Mouse (Mus musculus) fat pad, adult 2 months (tissue): ENCODE measurements around the gene Ankle1.

Experiments used
- DNase-seq: peaks from one replicate; pipeline ENCODE4 v3.0.0-alpha.2; 2011; ENCODE audit warnings: low read depth, low spot score; ENCODE audit errors: extremely low read depth

Ankle1 gene

DNA sequence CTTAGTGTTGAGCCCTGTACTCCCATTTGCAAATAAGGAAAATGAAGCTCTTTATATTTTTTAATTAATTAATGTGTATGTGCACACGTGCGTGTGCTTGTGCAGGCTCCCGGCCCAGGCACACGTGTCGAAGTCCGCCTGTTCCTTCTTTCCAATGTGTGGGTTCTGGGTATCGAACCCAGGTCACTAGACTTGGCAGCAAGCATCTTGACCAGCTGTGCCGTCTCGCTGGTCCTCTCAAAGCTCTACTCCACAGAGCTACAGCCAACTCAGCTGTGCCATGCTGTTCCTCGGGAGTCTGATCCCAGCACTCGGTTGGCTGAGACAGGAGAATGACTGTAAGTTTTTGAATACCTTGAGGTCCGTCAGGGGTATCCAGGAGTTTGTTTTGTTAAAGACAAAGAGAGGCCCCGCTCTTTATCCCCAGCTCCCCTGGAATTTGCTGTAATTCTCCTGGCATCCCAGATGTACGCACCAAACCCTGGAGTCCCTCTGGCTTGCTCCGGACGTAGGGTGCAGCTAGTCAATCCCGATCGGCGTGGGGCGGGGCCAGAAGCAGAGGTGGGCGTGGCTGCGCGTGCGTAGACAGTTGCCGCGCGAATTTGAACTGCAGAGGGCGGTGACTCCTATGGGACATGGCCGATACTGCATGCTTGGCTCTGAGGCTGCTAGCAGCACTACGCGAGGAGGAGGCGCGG is at the start of gene Ankle1:
Gene Ankle1, plus strand, starts transcription at position 610 of the 698 bp plus-strand sequence.
- no peak for DNase-seq

DNA sequence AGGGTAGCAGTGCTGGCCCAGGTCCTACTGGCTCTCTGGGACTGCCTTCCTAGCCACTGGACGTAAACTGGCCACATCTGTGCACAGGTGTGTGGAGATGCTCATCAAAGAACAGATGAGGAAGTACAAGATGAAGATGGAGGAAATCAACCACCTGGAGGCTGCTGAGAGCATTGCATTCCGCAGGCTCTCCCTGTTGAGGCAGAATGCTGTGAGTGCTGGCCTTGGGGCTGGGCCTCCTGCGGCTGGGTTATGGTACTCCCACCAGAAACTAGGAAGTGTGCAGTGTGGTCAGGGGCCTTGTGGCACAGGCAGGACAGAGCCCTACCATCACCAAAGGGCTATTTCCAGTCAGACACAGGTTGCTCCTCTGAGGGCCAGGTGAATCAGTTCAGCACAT is 47.8 kb upstream of the Ankle1 start:
- no peak for DNase-seq

DNA sequence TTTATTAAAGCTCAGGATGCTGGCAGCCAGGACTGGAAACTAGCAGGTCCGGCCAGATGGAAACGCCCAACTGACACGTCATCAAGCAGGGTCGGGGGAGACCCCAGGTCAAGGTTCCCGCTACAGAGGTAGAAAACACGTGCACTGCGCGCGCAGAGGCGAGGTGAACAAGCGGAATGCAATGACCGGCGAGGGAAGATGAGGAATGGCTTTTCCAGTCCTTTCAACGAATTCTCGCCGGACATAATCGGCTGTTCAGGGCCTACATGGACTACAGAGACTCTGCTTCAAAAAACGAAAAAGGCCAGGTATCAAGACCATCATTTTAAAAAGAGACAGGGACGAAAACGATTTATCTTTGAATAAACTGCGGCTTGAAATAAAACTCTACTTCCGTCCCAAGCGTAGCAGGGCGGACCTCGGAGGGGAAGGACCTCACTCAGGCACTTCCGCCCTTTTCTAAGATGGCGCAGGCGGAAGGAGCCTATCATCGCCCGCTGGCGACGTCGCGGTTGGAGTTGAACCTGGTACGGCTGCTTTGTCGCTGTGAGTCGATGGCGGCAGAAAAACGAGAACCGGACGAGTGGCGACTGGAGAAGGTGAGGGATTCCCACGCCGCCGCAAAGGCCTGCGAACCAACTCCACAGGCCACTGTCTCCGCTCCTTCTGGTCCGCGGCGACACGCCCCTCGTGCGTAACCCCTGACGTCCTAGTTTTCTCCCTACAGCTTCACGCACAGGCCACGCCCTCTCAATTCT is 38.9 kb upstream of the Ankle1 start, which contains the start of gene Use1:
Gene Use1, plus strand, starts transcription at position 78 of the 758 bp plus-strand sequence.
- no peak for DNase-seq

DNA sequence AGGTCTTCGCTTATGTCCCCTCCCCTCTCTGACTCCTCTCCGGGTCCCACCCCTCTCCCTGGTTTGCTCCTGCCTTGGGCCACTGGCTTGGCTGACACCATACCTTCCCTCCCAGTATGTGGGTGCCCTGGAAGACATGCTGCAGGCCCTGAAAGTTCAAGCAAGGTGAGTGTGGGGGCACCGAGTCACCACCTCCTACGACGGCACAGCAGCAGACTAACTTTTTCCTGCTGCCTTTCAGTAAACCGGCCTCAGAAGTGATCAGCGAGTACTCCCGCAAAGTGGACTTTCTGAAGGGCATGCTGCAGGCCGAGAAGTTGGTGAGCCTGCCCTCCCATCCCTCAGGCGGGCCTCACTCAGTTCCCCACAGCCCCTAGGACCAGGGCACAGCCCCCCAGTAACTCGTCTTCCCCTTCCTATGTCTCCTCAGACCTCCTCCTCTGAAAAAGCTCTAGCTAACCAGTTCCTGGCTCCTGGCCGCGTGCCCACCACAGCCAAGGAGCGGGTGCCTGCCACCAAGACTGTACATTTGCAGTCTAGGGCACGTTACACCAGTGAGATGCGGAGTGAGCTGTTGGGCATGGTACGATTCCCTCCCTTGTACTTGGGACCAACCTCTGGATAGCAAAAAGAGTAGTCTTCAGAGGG is 38.2 kb upstream of the Ankle1 start:
- DNase-seq: no peak

- no peak for DNase-seq
Measured at GRCm38 (mm10) chr8:71368366-71368765, 37.4 kb upstream of the Ankle1 start.

GRCm38 (mm10) chr8:71369040-71369718 is 36.6 kb upstream of the Ankle1 start:
- DNase-seq: no peak

- DNase-seq: no peak
Measured at GRCm38 (mm10) chr8:71370711-71371235, 35.0 kb upstream of the Ankle1 start.

DNA sequence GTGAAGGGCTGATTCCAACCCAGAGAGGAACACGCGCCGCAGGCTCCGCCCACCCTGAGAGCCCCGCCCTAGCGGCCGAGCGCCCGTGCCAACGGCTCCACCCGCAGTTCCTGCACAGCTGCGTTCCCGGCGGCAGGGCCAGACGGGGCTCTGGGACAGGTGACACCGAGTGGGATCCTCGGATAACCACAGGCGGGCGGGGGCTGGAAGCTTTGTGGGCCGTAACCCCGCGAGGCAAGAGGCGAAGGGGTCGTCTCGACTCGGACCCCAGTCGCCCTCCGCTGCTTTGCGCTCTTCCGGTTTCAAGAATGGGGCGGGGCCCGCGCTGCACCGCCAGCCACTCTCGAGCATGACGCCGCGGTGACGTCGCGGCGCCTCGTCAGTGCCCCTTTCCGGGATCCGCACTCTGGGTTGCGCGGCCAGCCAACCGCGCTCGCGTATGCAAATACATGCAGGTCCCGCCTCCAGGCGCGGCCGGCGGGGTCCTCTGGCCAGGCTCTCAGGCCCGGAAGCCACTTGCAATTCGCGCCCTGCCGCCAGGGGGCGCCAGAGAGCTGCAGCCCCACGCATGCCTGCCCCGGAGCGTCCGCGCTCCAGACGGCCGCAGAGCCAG is 34.5 kb upstream of the Ankle1 start, which contains the start of gene Ocel1:
Gene Ocel1, plus strand, starts transcription at position 63 of the 613 bp plus-strand sequence.
- no peak for DNase-seq

DNA sequence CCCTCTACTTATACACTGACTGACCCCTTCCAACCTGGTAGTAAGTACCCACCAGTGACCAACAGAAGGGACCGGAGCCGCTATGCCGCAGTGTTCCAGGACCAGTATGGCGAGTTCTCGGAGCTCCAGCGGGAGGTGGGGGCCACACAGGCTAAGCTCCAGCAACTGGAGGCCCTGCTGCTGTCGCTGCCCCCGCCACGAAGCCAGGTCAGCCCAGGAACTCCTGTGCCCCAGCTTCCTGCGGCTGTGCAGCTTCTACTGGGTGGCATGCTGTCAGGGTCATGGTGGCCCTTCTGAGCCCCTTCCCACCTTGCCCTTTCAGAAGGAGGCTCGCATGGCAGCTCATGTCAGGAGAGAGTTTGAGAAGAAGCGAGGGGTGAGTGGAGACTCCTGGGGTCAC is 33.4 kb upstream of the Ankle1 start:
- DNase-seq: no peak

DNA sequence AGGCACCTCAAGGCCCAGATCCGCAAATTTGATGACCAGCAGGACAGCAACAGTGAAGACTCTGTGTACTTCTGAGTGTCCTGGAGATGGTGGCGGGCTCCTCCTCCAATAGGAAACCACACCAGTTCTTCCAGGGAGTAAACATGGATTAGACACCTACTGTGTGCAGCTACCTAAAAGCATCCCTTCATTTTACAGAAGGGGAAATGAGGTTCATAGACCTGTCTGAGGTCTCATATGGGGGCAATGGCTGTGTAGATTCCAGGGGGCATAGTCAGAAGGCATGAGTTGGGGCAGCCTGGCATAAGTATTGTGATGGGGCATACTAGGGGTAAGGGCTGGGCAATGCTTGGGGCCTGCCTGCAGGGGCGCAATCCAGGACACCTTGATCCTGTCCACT is 32.8 kb upstream of the Ankle1 start:
- no peak for DNase-seq

DNA sequence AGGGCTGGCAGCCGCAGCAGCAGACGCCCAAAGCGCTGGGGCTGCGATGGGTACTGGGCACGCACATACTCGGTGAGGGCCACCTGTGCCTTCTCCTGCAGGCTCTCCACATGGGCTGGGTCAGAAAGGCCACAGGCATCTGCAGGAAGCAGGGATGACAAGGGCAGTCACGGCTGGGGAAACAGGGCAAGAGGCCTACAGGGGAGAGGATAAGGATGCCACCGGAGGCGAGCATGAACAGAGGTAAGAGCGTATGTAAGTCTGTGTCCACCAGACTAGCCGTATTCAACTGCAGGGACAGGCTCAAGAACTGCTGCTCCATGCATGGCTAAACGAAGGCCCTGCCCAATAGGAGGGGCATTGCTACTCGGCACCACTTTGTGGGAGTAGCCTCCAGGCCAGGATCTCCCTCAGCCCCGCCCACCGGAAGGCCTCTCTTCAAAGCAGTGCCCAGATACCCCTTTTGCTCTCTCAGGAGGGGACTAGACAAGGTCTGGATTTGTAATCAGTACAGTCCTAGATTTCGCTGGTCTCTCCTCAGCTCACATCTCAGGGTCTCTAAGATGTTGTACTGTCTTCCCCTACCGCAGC is 31.1 kb upstream of the Ankle1 start:
- no peak for DNase-seq

GRCm38 (mm10) chr8:71375581-71376422 is 30.0 kb upstream of the Ankle1 start:
- no peak for DNase-seq

- no peak for DNase-seq
Measured at GRCm38 (mm10) chr8:71376423-71377030, 29.3 kb upstream of the Ankle1 start.

DNA sequence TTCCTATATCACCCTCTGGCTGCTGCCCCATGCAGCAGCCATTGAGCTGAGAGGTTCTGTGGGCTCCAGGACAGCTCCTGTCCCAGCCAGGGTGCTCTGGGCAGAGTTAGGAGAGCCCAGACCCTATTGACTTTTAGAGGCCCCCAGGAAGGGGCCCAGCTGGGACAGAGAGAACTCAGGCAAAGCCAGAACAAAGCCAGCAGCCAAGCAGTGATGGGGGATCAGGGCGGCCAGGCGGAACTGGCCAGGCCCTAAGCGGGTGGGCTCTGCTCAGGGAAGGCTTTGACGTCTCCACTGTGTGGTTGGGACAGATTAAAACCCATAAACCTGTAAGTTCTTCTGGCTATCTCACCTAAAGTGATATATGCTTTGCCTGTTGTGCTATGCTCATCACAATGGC is 26.8 kb upstream of the Ankle1 start:
- DNase-seq: no peak

GRCm38 (mm10) chr8:71379512-71380075 is 26.2 kb upstream of the Ankle1 start:
- no peak for DNase-seq

GRCm38 (mm10) chr8:71380178-71381171 is 25.3 kb upstream of the Ankle1 start:
- no peak for DNase-seq

DNA sequence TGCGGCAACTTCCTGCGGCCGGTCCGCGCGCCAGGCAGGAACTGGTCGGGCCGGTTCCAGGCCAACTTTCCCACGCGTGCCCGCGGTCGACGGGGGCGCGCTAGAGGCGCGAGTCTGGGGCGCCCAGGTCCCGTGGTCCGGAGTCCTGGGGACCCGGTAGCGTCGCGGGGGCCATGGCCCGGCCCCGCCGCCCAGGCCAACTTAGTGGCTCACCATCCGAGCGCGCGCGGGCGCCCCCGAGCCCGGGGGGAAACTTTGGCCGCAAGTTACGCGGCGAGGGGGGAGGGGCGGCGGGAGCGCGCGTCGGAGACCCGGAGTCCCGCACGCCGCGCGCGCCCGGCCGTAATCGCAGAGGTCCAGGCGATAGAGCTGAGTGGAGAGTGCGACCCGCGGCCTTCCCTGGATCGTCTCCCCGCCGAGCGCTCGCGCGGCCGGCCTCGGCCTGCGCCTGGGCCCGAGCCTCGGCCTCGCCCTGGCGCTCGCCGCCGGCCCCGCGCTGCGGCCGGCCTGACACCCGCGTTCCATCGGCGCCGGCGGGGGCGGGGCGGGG is 24.3 kb upstream of the Ankle1 start, which contains the start of gene Nr2f6:
Gene Nr2f6, minus strand, starts transcription at position 540 of the 550 bp plus-strand sequence.
- no peak for DNase-seq
